ENCODE assay signal across 13 mouse cellular contexts in the genomic region with DNA sequence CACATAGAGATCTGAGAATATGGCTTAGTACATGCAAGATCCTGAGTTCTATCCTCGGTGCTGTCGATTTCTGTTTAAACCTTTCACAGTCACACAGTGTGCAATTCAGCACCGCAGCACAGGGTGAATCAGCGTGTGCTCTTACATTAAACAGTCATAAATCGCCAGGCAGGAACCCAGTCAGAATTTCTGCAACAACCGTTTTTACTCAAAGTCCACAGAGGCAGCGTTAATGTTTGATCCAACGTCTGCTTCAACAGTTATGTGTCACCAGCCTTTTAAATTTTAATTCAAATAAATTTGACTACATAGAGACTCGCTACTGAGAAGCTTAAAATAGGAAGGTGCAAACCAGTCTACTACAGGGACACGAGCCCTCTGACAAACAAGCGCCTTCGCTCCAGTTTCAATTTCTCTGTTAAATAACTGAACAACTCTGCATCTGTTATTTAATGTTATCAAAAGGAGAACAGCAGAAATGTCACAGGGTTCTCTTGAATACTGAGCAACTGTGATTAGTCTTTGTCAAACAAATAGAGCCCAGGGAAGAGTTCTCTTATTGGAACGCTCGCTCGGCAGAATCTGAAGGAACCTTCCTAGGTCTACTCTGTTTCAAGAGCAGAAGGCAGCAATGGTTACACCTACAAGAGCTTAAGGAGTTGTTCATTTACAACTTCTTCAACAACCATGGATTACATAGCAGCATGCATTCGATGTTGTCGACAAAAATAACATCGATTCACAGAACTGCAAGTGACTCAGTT.
DNase-seq lines count a peak whose midpoint lies in the region; ATAC-seq and TF ChIP-seq lines count a peak whose summit lies in the region.
"Had no signal": no experiment of that assay in that cellular context is flagged by ENCODE, and none has a peak within 500 bp of the region (broad histone marks: within the 10 kb centered on the region; RNA-seq: fewer than 3 reads in every experiment).

No protein-coding gene starts in this region.

- DNase-seq in midbrain, embryonic 11.5 days (ENCODE audit: low spot score, missing footprints), result peak; percentile 21
- no peak for DNase-seq in midbrain, postnatal 0 days (ENCODE audit: low spot score)
- DNase-seq in liver, embryonic 13.5 days, result no peak
- DNase-seq in embryo, embryonic 10.5 days (ENCODE audit: low spot score), result no peak
- no peak for DNase-seq in layer of hippocampus, postnatal 10 days (ENCODE audit: low spot score in 2 of 2)
- no peak for DNase-seq in right cerebral cortex, adult 2 months (ENCODE audit: low spot score in 2 of 2)
- DNase-seq: gastrocnemius, postnatal 10 days; thymus, postnatal 4 days had no signal

- no peak for TF ChIP-seq CTCF in midbrain, postnatal 0 days (IDR thresholded peaks at IDR 0.05)

- no peak overlapping the region for H3K27ac ChIP-seq in midbrain, embryonic 11.5 days (ENCODE audit: low read depth, low read length)
- H3K27ac ChIP-seq in midbrain, postnatal 0 days (ENCODE audit: low read depth, low read length), result no peak overlapping the region
- peak overlapping the region; percentile 45; the same call in 1 of the 2 replicates for H3K27ac ChIP-seq in intestine, embryonic 15.5 days
- peak overlapping the region; percentile 13; the same call in 1 of the 2 replicates for H3K27ac ChIP-seq in liver, embryonic 13.5 days
- H3K27ac ChIP-seq: embryonic facial prominence, embryonic 15.5 days; midbrain, embryonic 15.5 days had no signal

- H3K4me3 ChIP-seq in midbrain, embryonic 11.5 days (ENCODE audit: low read depth, low read length), result no peak overlapping the region
- no peak overlapping the region for H3K4me3 ChIP-seq in midbrain, postnatal 0 days (ENCODE audit: low read depth, low read length)
- H3K4me3 ChIP-seq in intestine, embryonic 15.5 days (replicated peaks), result peak overlapping the region; percentile 6
- H3K4me3 ChIP-seq in liver, embryonic 13.5 days (replicated peaks), result no peak overlapping the region
- H3K4me3 ChIP-seq: embryonic facial prominence, embryonic 15.5 days; midbrain, embryonic 15.5 days had no signal

- H3K4me1 ChIP-seq in midbrain, embryonic 11.5 days (ENCODE audit: control insufficient read depth, insufficient read depth, low read length), result no peaks in the 10 kb centered on the region
- H3K4me1 ChIP-seq in midbrain, postnatal 0 days (ENCODE audit: insufficient read depth, low read length), result no peaks in the 10 kb centered on the region
- H3K4me1 ChIP-seq in intestine, embryonic 15.5 days (replicated peaks), result 0 out of 2 replicates have a peak, but pooled peaks cover 5% of the 10 kb centered on the region
- H3K4me1 ChIP-seq in liver, embryonic 13.5 days (replicated peaks), result 0 out of 2 replicates have a peak, but pooled peaks cover 5% of the 10 kb centered on the region
- H3K4me1 ChIP-seq: embryonic facial prominence, embryonic 15.5 days; midbrain, embryonic 15.5 days had no signal

- 93% methylated on average over 18 of the region's 18 CpGs for WGBS in midbrain, embryonic 11.5 days
- 81% methylated on average over 18 of the region's 18 CpGs for WGBS in midbrain, postnatal 0 days
- WGBS in intestine, embryonic 15.5 days, result 24% methylated on average over 18 of the region's 18 CpGs
- WGBS in liver, embryonic 13.5 days (ENCODE audit: insufficient replicate concordance), result 69% methylated on average over 18 of the region's 18 CpGs

- H3K9ac ChIP-seq in midbrain, embryonic 11.5 days (ENCODE audit: low read length), result no peak overlapping the region
- H3K9ac ChIP-seq in midbrain, postnatal 0 days (replicated peaks; ENCODE audit: low read length, poor library complexity, severe bottlenecking), result no peak overlapping the region
- no peak overlapping the region for H3K9ac ChIP-seq in intestine, embryonic 15.5 days
- H3K9ac ChIP-seq in liver, embryonic 13.5 days, result no peak overlapping the region
- H3K9ac ChIP-seq: embryonic facial prominence, embryonic 15.5 days; midbrain, embryonic 15.5 days had no signal

- H3K27me3 ChIP-seq in midbrain, embryonic 11.5 days (ENCODE audit: control insufficient read depth, insufficient read depth, low read length), result no peaks in the 10 kb centered on the region
- H3K27me3 ChIP-seq in midbrain, postnatal 0 days (ENCODE audit: insufficient read depth, low read length), result no peaks in the 10 kb centered on the region
- no peaks in the 10 kb centered on the region for H3K27me3 ChIP-seq in intestine, embryonic 15.5 days (replicated peaks)
- H3K27me3 ChIP-seq in liver, embryonic 13.5 days, result no peaks in the 10 kb centered on the region
- H3K27me3 ChIP-seq: embryonic facial prominence, embryonic 15.5 days; midbrain, embryonic 15.5 days had no signal

- H3K4me2 ChIP-seq in midbrain, embryonic 11.5 days, result no peak overlapping the region
- H3K4me2 ChIP-seq in midbrain, postnatal 0 days (ENCODE audit: low read depth, low read length, poor library complexity, severe bottlenecking), result no peak overlapping the region
- peak overlapping the region; percentile 30 for H3K4me2 ChIP-seq in intestine, embryonic 15.5 days (replicated peaks)
- peak overlapping the region; percentile 26 for H3K4me2 ChIP-seq in liver, embryonic 13.5 days
- H3K4me2 ChIP-seq: embryonic facial prominence, embryonic 15.5 days; midbrain, embryonic 15.5 days had no signal

- H3K36me3 ChIP-seq in midbrain, embryonic 11.5 days (ENCODE audit: control insufficient read depth, insufficient read depth, low read length), result no peaks in the 10 kb centered on the region
- no peaks in the 10 kb centered on the region for H3K36me3 ChIP-seq in midbrain, postnatal 0 days (ENCODE audit: insufficient read depth, low read length)
- H3K36me3 ChIP-seq in intestine, embryonic 15.5 days, result no peaks in the 10 kb centered on the region
- no peaks in the 10 kb centered on the region for H3K36me3 ChIP-seq in liver, embryonic 13.5 days
- H3K36me3 ChIP-seq: embryonic facial prominence, embryonic 15.5 days; midbrain, embryonic 15.5 days had no signal

- no peaks in the 10 kb centered on the region for H3K9me3 ChIP-seq in midbrain, embryonic 11.5 days (ENCODE audit: control insufficient read depth, low read length)
- H3K9me3 ChIP-seq in midbrain, postnatal 0 days (ENCODE audit: low read length), result no peaks in the 10 kb centered on the region
- no peaks in the 10 kb centered on the region for H3K9me3 ChIP-seq in intestine, embryonic 15.5 days
- H3K9me3 ChIP-seq in liver, embryonic 13.5 days (replicated peaks), result no peaks in the 10 kb centered on the region
- H3K9me3 ChIP-seq: embryonic facial prominence, embryonic 15.5 days; midbrain, embryonic 15.5 days had no signal

- ATAC-seq in midbrain, embryonic 11.5 days (ENCODE audit: low FRiP score), result no peak
- ATAC-seq in midbrain, postnatal 0 days (ENCODE audit: low FRiP score), result no peak
- peak; percentile 81 for ATAC-seq in intestine, embryonic 15.5 days
- no peak for ATAC-seq in liver, embryonic 13.5 days (ENCODE audit: low read depth)
- ATAC-seq in erythroblast, adult 5-6 weeks (replicated peaks; ENCODE audit: low FRiP score, poor library complexity, severe bottlenecking), result no peak
- ATAC-seq: hindbrain, embryonic 16.5 days; midbrain, embryonic 15.5 days had no signal

Comparison
In these comparisons a context has a peak if more than half of its experiments do, and no peak if none do; other contexts are left out.
1. H3K27ac ChIP-seq: peak in intestine, embryonic 15.5 days (single experiment) and liver, embryonic 13.5 days (single experiment); none in midbrain, embryonic 11.5 days (single experiment) and midbrain, postnatal 0 days (single experiment).
2. H3K4me2 ChIP-seq: peak in intestine, embryonic 15.5 days (single experiment) and liver, embryonic 13.5 days (single experiment); none in midbrain, embryonic 11.5 days (single experiment) and midbrain, postnatal 0 days (single experiment).